Mouse (Mus musculus) cerebellum, postnatal 14 days (tissue): ENCODE results near the gene Myl3.

Experiments used
- DNase-seq, 2 experiments: peaks; one replicate each; pipeline ENCODE4 v3.0.0; 2021; ENCODE audit warnings: mixed read lengths in 2 of 2

Myl3 gene

DNA sequence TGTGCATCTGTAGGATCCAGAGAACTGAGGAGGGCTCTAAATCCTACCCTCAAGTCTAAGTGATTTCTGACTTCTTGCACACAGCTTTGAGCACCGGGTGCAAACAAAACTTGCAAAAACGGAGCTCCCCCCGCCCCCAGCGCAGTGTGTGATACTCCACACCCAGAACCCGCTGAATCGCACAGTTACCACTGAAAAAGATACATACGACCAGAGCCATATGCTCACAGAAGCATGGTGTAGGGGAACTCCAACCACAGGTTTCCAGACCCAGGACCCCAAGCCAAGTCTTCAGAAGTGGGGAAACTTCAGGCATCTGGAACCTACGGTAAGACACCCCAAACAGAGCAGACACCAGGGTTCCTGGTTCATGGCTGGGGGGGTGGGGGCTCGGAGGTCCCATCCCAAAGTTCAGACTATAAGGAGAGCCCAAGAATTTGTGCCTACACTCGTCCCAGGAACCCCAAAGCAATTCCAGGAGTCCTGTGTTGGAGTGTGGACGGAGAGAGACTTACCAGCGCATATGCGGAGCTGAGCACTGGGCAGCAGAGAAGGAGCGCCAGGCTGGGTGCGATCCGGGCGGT is at the start of gene Myl3:
Gene Myl3, plus strand, starts transcription at position 151 of the 584 bp plus-strand sequence.
- no peak for DNase-seq

DNA sequence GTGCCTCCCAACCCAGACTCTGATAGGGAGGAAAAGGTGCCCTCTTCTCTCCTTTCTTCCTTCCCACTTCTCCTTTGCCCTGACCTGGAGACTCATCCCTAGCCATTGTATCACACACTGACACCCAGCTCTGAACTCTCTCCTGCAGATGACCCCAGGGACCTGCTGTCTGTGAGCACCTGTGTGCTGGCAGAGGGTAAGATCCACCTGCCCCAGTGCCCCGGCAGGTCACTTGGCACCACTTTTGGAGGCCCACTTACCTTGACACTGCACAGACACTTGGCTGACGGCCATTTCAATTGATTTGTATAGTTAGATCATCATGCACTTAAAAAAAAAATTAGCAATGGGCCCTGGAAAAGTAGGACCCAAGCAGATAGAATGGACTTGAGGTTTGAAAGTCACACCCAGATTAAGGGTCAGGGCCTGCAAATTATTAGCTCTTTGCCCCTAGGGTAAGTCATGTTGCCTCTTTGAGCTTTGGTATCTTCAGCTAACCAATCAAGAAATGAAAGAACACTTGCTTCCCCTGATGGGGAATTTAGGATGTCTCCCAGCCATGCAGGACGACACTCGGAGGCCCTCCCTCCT is 46.4 kb upstream of the Myl3 start:
- DNase-seq = no peak

DNA sequence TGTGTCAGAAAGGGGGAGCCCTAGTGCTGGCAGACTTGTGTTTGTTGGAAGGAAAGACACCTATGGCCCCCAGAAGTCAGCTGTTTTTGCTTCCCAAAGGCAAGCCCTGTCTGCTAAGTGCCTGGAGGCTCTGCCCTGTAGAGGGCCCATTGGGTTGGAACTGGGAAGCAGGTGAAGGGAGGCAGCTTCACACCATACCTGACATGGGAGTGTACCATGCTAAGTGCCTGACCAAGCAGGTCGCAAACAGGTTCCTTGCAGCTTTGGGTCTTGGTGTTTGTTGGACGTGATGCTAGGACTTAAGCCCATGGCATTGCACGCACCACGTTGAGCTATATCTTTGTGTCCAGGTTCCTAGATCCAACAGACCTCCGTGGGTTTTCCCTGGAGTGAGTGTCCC is 45.2 kb upstream of the Myl3 start:
- DNase-seq = no peak

GRCm38 (mm10) chr9:110697465-110697864 is 44.2 kb upstream of the Myl3 start:
- peak; percentile 61 to 69 for DNase-seq

DNA sequence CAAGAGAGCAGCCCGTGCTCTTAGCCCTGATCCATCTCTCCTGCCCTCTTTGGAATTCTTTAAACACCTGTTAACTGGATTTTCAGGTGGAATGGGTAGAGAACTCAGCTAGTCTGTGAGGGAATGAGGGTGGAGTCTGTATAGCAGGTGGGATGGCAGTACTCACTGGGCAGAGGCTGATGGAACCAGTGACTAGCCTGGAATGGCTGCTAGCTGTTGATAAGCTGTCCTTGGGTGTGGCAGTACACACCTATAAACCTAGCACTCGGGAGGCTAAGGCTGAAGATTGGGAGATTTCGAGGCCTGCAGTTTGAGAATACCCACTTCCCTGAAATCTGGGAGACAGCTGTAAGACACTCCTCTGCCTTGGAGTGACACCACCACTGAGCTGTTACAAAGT is 42.1 kb upstream of the Myl3 start:
- no peak for DNase-seq

- no peak for DNase-seq
Observed at GRCm38 (mm10) chr9:110701114-110702032, 40.3 kb upstream of the Myl3 start.

GRCm38 (mm10) chr9:110702848-110703247 is 38.8 kb upstream of the Myl3 start:
- no peak for DNase-seq

DNA sequence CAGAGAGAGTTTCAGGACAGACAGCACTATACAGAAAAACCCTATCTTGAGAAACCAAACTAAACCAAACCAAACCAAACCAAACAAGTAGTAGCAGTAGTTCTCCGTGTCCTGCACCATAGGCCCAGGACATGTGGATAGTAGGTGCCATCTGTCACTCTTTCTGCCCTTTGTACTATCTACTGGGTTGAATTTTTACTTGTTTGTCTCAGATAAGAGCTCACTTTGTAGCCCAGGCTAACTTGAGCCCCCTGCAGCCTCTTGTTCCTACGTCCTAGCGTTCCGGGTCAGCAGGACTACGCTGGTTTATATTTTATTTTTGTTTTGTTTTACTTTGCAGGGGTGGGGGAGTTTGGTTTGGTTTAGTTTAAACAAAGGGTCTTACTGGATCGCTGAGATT is 37.7 kb upstream of the Myl3 start:
- no peak for DNase-seq

DNA sequence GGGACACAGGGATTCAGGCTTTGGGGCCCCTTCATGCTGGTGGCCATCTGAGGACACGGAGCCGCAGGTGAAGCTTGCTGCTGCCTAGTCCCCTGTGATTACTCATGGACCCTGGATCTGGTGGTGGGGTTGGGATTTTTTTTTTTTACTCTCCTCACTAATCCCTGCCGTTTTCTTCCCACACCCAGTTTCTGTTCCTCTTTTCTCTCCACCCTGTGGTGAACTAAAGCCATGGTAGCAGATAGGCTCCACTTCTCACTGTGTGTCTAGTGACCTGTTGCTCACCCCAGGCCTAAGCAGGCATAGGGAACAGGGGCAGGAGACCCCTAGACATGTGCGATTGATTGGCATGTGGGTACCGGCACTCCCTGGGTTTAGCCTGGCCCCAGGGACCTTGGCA is 34.9 kb upstream of the Myl3 start:
- no peak for DNase-seq

GRCm38 (mm10) chr9:110709640-110710258 is 31.9 kb upstream of the Myl3 start:
- DNase-seq = peak; percentile 81

- DNase-seq = no peak
Observed at GRCm38 (mm10) chr9:110711532-110711931, 30.1 kb upstream of the Myl3 start.

DNA sequence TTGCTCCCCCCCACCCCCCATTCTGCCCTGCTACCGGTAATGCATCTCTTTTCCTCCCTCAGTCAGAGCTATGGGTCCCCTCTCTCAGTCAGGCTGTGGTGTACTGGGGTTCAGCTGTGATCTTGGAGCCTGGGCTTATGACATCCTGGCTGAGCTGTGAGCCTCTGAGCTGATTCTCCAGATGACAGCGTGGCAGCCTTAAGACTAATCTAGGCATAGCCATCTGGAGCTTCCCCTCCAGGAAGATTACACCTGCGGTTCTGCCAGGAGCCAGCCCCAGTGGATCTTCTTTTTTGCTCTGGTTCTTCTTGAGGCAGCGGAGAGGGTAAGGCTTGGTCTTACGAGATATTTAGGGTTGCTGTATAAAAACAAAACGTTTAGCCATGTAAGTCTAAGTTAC is 29.7 kb upstream of the Myl3 start:
- DNase-seq = no peak

- DNase-seq = no peak
Observed at GRCm38 (mm10) chr9:110712545-110712944, 29.1 kb upstream of the Myl3 start.

GRCm38 (mm10) chr9:110713389-110713788 is 28.3 kb upstream of the Myl3 start:
- DNase-seq = no peak

DNA sequence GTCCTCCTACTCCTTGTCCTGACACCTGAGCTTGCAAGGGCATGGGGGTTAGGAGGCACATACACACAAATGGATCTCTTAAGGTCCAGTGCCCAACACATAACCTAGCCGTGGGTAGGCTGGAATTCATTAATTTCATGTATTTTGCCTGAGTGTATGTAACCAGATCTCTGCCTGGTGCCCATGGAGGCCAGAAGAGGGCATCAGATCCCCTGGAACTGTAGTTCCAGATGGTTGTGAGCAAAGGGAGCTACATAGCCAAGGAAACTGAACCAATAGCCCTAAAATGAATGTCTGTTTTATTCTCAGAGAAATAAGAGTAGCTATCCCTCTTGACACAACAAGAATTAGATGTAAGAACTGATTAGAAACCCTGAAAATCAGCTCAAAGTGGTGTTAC is 26.2 kb upstream of the Myl3 start:
- no peak for DNase-seq

DNA sequence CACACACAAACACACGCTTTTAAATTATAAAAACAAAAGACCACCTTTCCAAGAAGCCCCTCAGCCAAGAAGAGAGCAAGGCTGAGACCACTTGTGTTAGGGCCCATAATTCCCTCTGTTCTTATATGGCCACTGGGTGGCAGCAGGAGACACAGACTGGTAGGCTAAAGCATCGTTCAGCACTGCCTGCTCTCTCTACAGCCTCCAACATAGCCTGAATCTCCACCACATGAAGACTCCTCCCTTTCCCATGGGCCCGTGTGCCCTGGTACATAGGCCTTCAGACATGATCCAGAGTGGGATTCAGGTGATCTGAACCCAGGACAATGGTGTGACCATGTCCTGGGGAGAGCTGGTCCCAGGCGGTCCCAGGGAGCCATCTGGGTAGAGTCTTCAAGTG is 24.9 kb upstream of the Myl3 start:
- DNase-seq = peak; percentile 78 to 81

- no peak for DNase-seq
Observed at GRCm38 (mm10) chr9:110718071-110718470, 23.6 kb upstream of the Myl3 start.

DNA sequence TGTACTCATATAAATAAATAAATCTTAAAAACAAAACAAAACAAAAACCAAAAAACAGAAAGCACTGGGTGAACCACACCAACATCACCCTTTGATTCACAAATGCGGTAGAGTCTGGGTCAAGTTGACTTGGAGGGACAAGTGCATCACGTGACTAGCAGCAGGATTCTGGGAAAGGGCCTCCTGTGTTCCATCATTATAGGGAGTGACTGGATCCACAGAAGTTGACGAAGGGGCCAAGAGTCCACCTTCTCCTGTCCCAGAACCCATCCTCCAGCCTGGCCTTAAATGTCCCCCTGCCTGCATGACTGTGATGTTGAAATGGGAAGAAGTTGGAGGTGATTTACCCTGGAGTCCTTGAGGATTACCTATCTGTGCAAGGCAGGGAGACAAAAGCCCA is 22.9 kb upstream of the Myl3 start:
- DNase-seq = no peak

DNA sequence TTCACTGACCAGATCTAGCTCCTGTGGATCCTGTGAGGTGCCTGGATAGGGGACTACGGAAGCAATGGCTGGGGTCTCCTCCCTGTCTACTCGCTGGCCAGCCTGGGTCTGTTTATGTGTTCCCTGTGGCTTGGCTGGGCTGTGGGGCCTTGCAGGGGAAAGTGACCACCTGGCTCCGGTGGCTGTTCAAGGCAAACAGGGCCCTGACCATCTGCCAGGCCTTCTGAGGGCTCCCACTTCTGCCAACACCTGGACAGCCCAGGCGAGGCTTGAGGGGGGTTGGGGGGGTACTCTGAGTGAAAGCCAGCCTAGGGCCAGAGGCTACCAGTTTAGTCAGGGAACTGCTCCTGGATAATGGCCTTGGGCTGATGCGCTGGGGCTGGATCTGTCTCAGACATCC is 21.7 kb upstream of the Myl3 start:
- DNase-seq = peak in 1 of 2 experiments; percentile 40

DNA sequence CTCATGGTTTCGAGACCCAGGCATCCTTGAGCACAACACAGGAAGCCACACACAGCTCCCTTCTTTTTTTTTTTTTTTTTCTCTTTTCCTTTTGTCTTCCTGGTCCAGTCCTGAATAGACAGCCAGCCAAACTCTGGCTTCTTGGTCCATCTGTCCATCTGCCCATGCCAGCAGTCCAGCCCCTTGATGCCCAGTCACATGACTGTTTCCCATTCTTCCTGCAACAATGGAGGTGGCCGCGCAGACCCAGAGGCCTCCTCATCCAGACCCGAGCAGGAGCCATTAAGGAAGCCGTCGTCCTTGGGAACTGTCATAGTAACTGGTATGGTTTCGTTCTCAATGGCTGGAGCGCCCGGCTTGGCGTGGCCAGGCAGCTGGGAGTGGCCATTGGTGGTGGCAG is 19.6 kb upstream of the Myl3 start:
- DNase-seq = peak; percentile 35 to 41

GRCm38 (mm10) chr9:110725721-110726135 is 15.9 kb upstream of the Myl3 start:
- peak; percentile 50 to 72 for DNase-seq

DNA sequence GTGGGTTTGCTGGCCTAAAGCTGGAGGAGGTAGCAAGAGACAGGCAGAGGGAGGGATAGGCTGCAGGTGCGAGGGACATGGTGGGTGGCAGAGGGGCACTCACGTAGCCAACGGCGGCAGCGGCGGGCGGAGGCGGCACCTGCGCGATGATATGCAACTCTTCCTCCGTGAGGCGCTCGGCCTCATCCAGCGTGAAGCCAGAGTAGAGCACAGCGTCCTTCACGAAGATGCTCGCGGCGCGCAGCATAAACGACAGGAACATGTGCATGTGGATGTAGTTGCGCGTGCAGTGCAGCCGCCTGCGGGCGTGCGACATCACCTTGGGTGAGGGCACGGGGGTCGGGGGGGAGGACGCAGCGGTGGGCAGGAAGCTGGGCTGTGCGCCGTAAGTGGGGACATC is 14.8 kb upstream of the Myl3 start:
- peak in 1 of 2 experiments; percentile 40 for DNase-seq

GRCm38 (mm10) chr9:110729841-110730240 is 11.8 kb upstream of the Myl3 start:
- DNase-seq = peak; percentile 75 to 85
